Mouse (Mus musculus): ENCODE data around the gene Ctf1. TPM values are rescaled to one million over a fixed set of nuclear protein-coding genes. Genes with fewer than 3 reads are reported as not detected.

Gene Ctf1
- total and polyA plus RNA-seq, 3 experiments: not detected

- H3K27ac ChIP-seq (ENCODE audit: insufficient read depth, low read depth): no peak overlapping the region
- no peak for TF ChIP-seq ETS1 (conservative IDR thresholded peaks at IDR 0.05; ENCODE audit: low read depth, low read length)
- TF ChIP-seq ZNF384 (IDR thresholded peaks at IDR 0.05; ENCODE audit: low read depth, low read length): no peak
- no peak for TF ChIP-seq NRF1 (IDR thresholded peaks at IDR 0.05; ENCODE audit: low read depth, low read length)
- TF ChIP-seq EP300 (IDR thresholded peaks at IDR 0.05; ENCODE audit: low read length): no peak
- TF ChIP-seq KAT2A (IDR thresholded peaks at IDR 0.05; ENCODE audit: insufficient replicate concordance, low read length): no peak
- no peak for TF ChIP-seq RCOR1 (conservative IDR thresholded peaks at IDR 0.05; ENCODE audit: low read depth, low read length)
- no peak for TF ChIP-seq ZC3H11A (IDR thresholded peaks at IDR 0.05; ENCODE audit: low read depth, low read length)
- no peak for TF ChIP-seq RAD21 (IDR thresholded peaks at IDR 0.05; ENCODE audit: low read depth, low read length)
- no peak for TF ChIP-seq TCF12 (IDR thresholded peaks at IDR 0.05; ENCODE audit: low read depth, low read length)
- no peak for TF ChIP-seq MAZ (IDR thresholded peaks at IDR 0.05; ENCODE audit: low read depth, low read length)
- no peak for TF ChIP-seq MEF2A (IDR thresholded peaks at IDR 0.05; ENCODE audit: borderline replicate concordance, low read depth, low read length)
- no peak for TF ChIP-seq JUN (IDR thresholded peaks at IDR 0.05; ENCODE audit: insufficient read depth, low read depth, low read length)
- H3K4me1 ChIP-seq (ENCODE audit: control insufficient read depth in 1 of 2, insufficient read depth in 2 of 2): peaks cover 4 to 23% of the 10 kb centered on the region in 2 experiments; a peak in 3 of 4 replicates
- H3K27me3 ChIP-seq (replicated peaks): no peaks in the 10 kb centered on the region
- peaks cover 49 to 89% of the 10 kb centered on the region in 2 experiments for H3K36me3 ChIP-seq (replicated peaks in 1 of 2; ENCODE audit: control insufficient read depth in 1 of 2, insufficient read depth in 1 of 2, low read length in 1 of 2)
- no peak overlapping the region for H3K4me3 ChIP-seq (replicated peaks in 1 of 3; ENCODE audit: low read depth in 2 of 3, low read length in 2 of 3, poor library complexity in 1 of 3)
- H3K9ac ChIP-seq (ENCODE audit: insufficient read depth, low read depth): no peak overlapping the region
- in situ Hi-C loops (cut with MboI; ENCODE audit: low pct_ligation_motif_present, low pct_unique_long_range_greater_than_20kb, low sequenced_read_pairs) (loop anchor here (25.0 kb wide), 1 partner anchor 389 kb away; no protein-coding TSS in a partner anchor), dilution Hi-C loops (cut with MboI; ENCODE audit: extremely low pct_ligation_motif_present, extremely low pct_unique_long_range_greater_than_20kb, low sequenced_read_pairs) (no loop called here)
- no peaks in the 10 kb centered on the region for H3K9me3 ChIP-seq (replicated peaks; ENCODE audit: low read length)
- H3K4me2 ChIP-seq (ENCODE audit: insufficient read depth, low read depth, poor library complexity, severe bottlenecking): no peak overlapping the region
- no peak for DNase-seq (ENCODE audit: extremely low read depth)
- H3K79me2 ChIP-seq (replicated peaks; ENCODE audit: control insufficient read depth, extremely low read depth, insufficient read depth, poor library complexity, severe bottlenecking): no peaks in the 10 kb centered on the region
These were observed 39.1 kb downstream of the Ctf1 start for GRCm38 (mm10) chr7:127751619-127752018.

- H3K27ac ChIP-seq (ENCODE audit: insufficient read depth, low read depth): no peak overlapping the region
- H3K9me3 ChIP-seq (replicated peaks; ENCODE audit: low read length): no peaks in the 10 kb centered on the region
- dilution Hi-C loops (cut with MboI; ENCODE audit: extremely low pct_ligation_motif_present, extremely low pct_unique_long_range_greater_than_20kb, low sequenced_read_pairs) (no loop called here), in situ Hi-C loops (cut with MboI; ENCODE audit: low pct_ligation_motif_present, low pct_unique_long_range_greater_than_20kb, low sequenced_read_pairs) (loop anchor here (25.0 kb wide), 1 partner anchor 390 kb away; no protein-coding TSS in a partner anchor)
- peaks cover 49 to 94% of the 10 kb centered on the region in 2 experiments for H3K36me3 ChIP-seq (replicated peaks in 1 of 2; ENCODE audit: control insufficient read depth in 1 of 2, insufficient read depth in 1 of 2, low read length in 1 of 2)
- no peaks in the 10 kb centered on the region for H3K27me3 ChIP-seq (replicated peaks)
- TF ChIP-seq MEF2A (IDR thresholded peaks at IDR 0.05; ENCODE audit: borderline replicate concordance, low read depth, low read length) (no peak), POLR2A (IDR thresholded peaks at IDR 0.05; ENCODE audit: low read depth, low read length) (no peak)
- no peaks in the 10 kb centered on the region for H3K79me2 ChIP-seq (replicated peaks; ENCODE audit: control insufficient read depth, extremely low read depth, insufficient read depth, poor library complexity, severe bottlenecking)
- no peak overlapping the region for H3K4me2 ChIP-seq (ENCODE audit: insufficient read depth, low read depth, poor library complexity, severe bottlenecking)
- H3K9ac ChIP-seq (ENCODE audit: insufficient read depth, low read depth): no peak overlapping the region
- H3K4me3 ChIP-seq (replicated peaks in 1 of 3; ENCODE audit: low read depth in 2 of 3, low read length in 2 of 3, poor library complexity in 1 of 3): no peak overlapping the region
- H3K4me1 ChIP-seq (ENCODE audit: control insufficient read depth in 1 of 2, insufficient read depth in 2 of 2): peaks cover under 1 to 21% of the 10 kb centered on the region in 2 experiments; a peak in 3 of 4 replicates
- no peak for DNase-seq (ENCODE audit: extremely low read depth)
These were observed 39.5 kb downstream of the Ctf1 start for GRCm38 (mm10) chr7:127752069-127752468.

GRCm38 (mm10) chr7:127753158-127753557, 40.6 kb downstream of the Ctf1 start:
- in situ Hi-C loops (cut with MboI; ENCODE audit: low pct_ligation_motif_present, low pct_unique_long_range_greater_than_20kb, low sequenced_read_pairs) (loop anchor here (25.0 kb wide), 1 partner anchor 391 kb away; no protein-coding TSS in a partner anchor), dilution Hi-C loops (cut with MboI; ENCODE audit: extremely low pct_ligation_motif_present, extremely low pct_unique_long_range_greater_than_20kb, low sequenced_read_pairs) (no loop called here)
- peaks cover 46 to 99% of the 10 kb centered on the region in 2 experiments for H3K36me3 ChIP-seq (replicated peaks in 1 of 2; ENCODE audit: control insufficient read depth in 1 of 2, insufficient read depth in 1 of 2, low read length in 1 of 2)
- no peak overlapping the region for H3K9ac ChIP-seq (ENCODE audit: insufficient read depth, low read depth)
- H3K4me2 ChIP-seq (ENCODE audit: insufficient read depth, low read depth, poor library complexity, severe bottlenecking): no peak overlapping the region
- TF ChIP-seq MXI1 (IDR thresholded peaks at IDR 0.05; ENCODE audit: low read depth, low read length): no peak
- no peak for TF ChIP-seq UBTF (IDR thresholded peaks at IDR 0.05; ENCODE audit: low read depth, low read length)
- no peak for TF ChIP-seq RAD21 (IDR thresholded peaks at IDR 0.05; ENCODE audit: low read depth, low read length)
- TF ChIP-seq USF2 (conservative IDR thresholded peaks at IDR 0.05; ENCODE audit: low read depth, low read length): no peak
- TF ChIP-seq BHLHE40 (IDR thresholded peaks at IDR 0.05; ENCODE audit: low read depth, low read length): no peak
- TF ChIP-seq ELF1 (IDR thresholded peaks at IDR 0.05; ENCODE audit: low read depth, low read length): no peak
- TF ChIP-seq POLR2A (IDR thresholded peaks at IDR 0.05; ENCODE audit: low read depth, low read length): no peak
- no peak overlapping the region for H3K27ac ChIP-seq (ENCODE audit: insufficient read depth, low read depth)
- no peaks in the 10 kb centered on the region for H3K9me3 ChIP-seq (replicated peaks; ENCODE audit: low read length)
- no peak for DNase-seq (ENCODE audit: extremely low read depth)
- no peaks in the 10 kb centered on the region for H3K79me2 ChIP-seq (replicated peaks; ENCODE audit: control insufficient read depth, extremely low read depth, insufficient read depth, poor library complexity, severe bottlenecking)
- peaks cover 0 to 13% of the 10 kb centered on the region in 2 experiments; a peak in 1 of 4 replicates for H3K4me1 ChIP-seq (ENCODE audit: control insufficient read depth in 1 of 2, insufficient read depth in 2 of 2)
- no peak overlapping the region for H3K4me3 ChIP-seq (replicated peaks in 1 of 3; ENCODE audit: low read depth in 2 of 3, low read length in 2 of 3, poor library complexity in 1 of 3)
- H3K27me3 ChIP-seq (replicated peaks): no peaks in the 10 kb centered on the region

All from CH12.LX (cell line).